Mouse (Mus musculus) brown adipose tissue, adult 24 weeks (tissue): ENCODE measurements around the gene Osbpl11. TPM values are rescaled to one million over a fixed set of nuclear protein-coding genes. Genes with fewer than 3 reads are reported as not detected.
"Not testable (repeated sequence)": the region's sequence is repeated elsewhere in the genome, so short reads cannot be mapped to it uniquely, and the experiment has no call there.

Experiments
- H3K27ac ChIP-seq: fragments of 200-500 bp; replicated peaks from 2 replicates; pipeline ENCODE4 v1.5.1; 2012; ENCODE audit warnings: low read depth, mild to moderate bottlenecking, low read length
- H3K4me1 ChIP-seq: fragments of 200-500 bp; 2 replicates; pipeline ENCODE4 v1.6.1; 2012; ENCODE audit warnings: low read length, mixed read lengths; ENCODE audit not compliant: control insufficient read depth, insufficient read depth, insufficient read length
- H3K4me3 ChIP-seq: fragments of 200-500 bp; 2 replicates; pipeline ENCODE4 v1.5.1; 2012; ENCODE audit warnings: low read depth, mild to moderate bottlenecking, low read length, moderate library complexity; ENCODE audit not compliant: insufficient read depth
- polyA plus RNA-seq: library from polyadenylated mRNA; stranded (reverse); fragments of >200 nt; gene quantifications from 2 replicates; pipeline ENCODE4 v1.2.4, GENCODE M21; 2012; ENCODE audit not compliant: missing spikeins, insufficient read depth, insufficient read length

The Osbpl11 gene
- polyA plus RNA-seq, 1 experiment: 24.1 TPM

DNA sequence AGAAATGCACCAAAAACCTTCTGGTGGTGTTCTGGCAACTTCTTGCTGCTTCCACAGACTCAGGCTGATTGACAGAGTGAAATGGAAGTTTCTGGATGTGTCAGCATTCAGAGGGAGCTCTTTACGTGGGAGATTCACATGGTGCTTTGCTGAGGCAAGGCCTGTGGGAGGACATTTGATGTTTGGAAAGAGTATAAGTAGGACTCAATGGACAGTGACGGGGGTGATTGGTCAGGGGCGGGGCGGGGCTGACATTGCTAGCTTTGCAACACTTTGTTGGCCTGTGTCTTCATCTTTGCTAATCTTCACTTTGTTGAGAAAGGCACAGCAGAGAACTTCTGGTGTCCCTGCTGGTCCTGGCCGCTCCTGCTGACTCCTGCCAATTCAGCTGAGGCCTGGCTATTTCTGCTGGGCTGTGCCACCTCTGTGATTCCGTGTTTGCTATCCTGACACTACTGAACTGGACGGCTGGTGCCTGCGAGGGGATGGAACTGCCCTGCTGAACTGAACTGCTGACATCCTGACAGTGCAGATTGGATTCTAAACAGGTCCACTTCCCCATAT lies 15.3 kb upstream of the Osbpl11 start:
- peak overlapping the region; percentile 61 for H3K27ac ChIP-seq
- 0 out of 2 replicates have a peak overlapping the region, but pooled peaks have one; percentile 21 for H3K4me3 ChIP-seq
- no peaks in the 10 kb centered on the region for H3K4me1 ChIP-seq

DNA sequence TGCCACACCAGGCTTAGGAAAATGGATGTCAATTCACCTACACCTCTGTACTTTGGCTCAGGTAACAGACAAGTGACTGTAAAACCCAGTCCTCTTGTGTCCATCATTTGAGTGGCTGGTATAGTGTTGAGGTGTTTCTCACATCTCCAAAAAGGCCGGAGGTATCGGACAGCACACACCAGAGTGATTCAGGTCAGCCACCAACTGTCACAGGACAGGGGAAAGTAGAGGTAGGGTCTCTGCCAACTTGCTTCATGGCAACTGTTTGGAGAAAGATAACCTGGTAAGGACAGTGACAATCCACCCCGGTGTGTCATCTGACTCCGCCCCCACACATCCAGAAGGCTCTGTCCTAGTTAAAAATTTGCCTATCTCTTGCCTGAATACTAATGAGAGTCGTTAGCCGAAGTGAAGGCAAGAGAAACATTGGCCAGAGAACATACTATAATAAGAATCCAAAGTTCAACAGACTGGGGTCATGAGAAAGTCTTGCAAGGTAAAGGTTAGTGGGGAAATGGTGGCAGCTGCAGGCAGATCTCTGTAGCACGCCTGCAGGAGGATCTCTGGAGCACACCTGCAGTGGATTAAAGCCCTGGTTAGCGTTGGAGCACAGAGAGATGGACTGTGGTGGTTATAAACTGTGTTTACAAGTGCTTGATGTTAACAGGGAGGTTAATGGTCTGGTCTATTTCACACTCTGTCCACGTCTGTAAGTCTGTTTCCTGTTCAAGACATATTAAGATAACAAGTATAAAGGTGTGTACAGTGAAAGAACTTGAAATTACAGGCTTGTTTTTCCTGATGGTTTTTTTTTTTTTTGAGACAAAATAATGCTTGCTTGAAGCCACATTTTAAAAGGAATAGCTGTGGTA lies 13.9 kb upstream of the Osbpl11 start:
- H3K27ac ChIP-seq: peak overlapping the region; percentile 7; the same call in 1 of the 2 replicates
- no peak overlapping the region for H3K4me3 ChIP-seq
- H3K4me1 ChIP-seq: no peaks in the 10 kb centered on the region

- Histone ChIP-seq H3K4me3 (no peak overlapping the region), H3K4me1 (no peaks in the 10 kb centered on the region), H3K27ac (no peak overlapping the region)
Measured at GRCm38 (mm10) chr16:33171800-33172199, 13.1 kb upstream of the Osbpl11 start.

- peaks cover 4% of the 10 kb centered on the region; the same call in 1 of the 2 replicates for H3K4me1 ChIP-seq
- no peak overlapping the region for H3K4me3 ChIP-seq
- no peak overlapping the region for H3K27ac ChIP-seq
Measured at GRCm38 (mm10) chr16:33173151-33173550, 11.7 kb upstream of the Osbpl11 start.

- Histone ChIP-seq H3K4me3 (no peak overlapping the region), H3K27ac (no peak overlapping the region), H3K4me1 (peaks cover 4% of the 10 kb centered on the region; the same call in 1 of the 2 replicates)
Measured at GRCm38 (mm10) chr16:33174695-33175094, 10.2 kb upstream of the Osbpl11 start.

DNA sequence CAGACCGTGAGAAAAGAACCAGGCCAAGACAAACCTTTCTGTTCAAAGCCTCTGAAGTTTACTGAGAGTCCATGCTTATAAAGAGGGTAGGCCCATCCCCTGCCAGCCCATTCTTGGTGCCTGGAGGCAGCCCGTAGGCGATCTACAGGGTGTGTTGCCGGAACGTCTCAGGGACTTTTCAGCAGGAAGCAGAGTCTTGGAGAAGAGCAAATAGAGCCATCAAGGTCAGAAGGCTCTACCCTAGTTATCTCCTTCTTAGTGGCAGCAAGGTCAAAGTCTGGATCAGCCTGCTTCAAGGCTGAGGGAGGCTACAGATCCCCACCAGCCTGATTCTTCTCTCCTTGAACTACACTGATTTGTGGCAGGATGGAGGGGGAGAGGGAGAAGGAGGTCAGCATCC lies 8.0 kb upstream of the Osbpl11 start:
- not testable (repeated sequence) for H3K4me3 ChIP-seq, H3K27ac ChIP-seq, H3K4me1 ChIP-seq

DNA sequence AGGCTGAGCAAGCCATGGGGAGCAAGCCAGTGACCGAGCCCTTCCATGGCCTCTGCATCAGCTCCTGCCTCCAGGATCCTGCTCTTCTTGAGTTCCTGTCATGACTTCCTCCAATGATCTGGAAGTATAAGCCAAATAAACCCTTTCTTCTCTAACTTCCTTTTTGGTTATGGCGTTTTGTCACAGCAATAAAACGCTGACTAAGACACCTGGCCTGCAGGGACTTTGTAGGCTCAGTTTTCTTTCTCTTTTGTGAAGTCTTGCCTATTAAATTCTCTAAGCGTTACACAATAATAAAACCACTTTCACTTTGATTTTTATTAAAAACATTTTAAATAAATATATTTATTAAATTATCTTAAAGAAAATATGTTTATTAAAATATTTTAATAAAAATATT lies 7.1 kb upstream of the Osbpl11 start:
- no peak overlapping the region for H3K4me3 ChIP-seq
- H3K27ac ChIP-seq: peak overlapping the region; percentile 42
- H3K4me1 ChIP-seq: peaks cover 4% of the 10 kb centered on the region; the same call in 1 of the 2 replicates

GRCm38 (mm10) chr16:33178278-33179074 lies 6.4 kb upstream of the Osbpl11 start:
- peak overlapping the region; percentile 30 for H3K4me3 ChIP-seq
- H3K4me1 ChIP-seq: peaks cover 4% of the 10 kb centered on the region; the same call in 1 of the 2 replicates
- peak overlapping the region; percentile 77 for H3K27ac ChIP-seq

GRCm38 (mm10) chr16:33179222-33179621 lies 5.6 kb upstream of the Osbpl11 start:
- Histone ChIP-seq H3K27ac (peak overlapping the region; percentile 77), H3K4me3 (0 out of 2 replicates have a peak overlapping the region, but pooled peaks have one; percentile 30)
- not testable (repeated sequence) for H3K4me1 ChIP-seq

DNA sequence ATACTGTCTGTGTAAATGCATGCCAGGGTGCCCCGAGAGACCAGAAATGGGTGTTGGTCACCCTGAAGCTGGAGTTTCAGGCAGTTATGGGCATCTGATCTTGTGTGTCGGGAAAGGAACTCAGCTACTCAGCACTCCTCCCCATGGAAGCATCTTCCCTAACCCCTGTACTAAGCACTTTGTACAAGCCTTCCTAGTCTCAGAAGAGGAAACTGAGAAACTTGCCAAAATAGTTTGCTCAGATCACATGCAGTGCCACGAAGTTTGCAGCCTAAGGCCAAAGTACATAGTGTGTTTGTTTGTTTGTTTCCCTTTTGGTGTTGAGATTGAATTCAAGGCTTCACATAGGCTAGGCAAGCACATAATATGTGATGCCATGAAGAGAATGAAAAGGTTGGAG lies 5.0 kb upstream of the Osbpl11 start:
- H3K4me3 ChIP-seq: no peak overlapping the region
- H3K4me1 ChIP-seq: peaks cover 4% of the 10 kb centered on the region; the same call in 1 of the 2 replicates
- peak overlapping the region; percentile 53 for H3K27ac ChIP-seq

DNA sequence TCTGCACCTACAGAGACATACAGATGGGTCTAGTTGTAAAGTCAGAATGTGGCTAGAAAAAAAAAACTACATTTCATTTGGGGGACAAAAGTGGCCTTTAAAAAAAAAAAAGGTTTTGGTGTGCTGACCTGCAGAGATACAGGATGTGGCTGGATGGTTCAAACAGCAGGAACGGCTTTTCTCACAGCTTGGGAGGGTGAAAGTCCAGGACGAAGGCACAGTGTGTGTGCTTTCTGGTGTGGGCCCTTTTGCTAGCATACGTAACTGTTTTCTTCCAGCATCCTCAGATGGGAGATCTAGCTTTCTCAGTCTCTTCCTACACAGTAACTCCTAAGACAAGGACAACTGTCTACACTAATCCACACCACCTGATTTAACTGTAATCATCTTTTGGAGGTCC lies 4.1 kb upstream of the Osbpl11 start:
- no peak overlapping the region for H3K27ac ChIP-seq

GRCm38 (mm10) chr16:33185261-33186046 lies 583 bp downstream of the Osbpl11 start:
- peaks cover 16% of the 10 kb centered on the region for H3K4me1 ChIP-seq
- H3K4me3 ChIP-seq: peak overlapping the region; percentile 97
- peak overlapping the region; percentile 94 for H3K27ac ChIP-seq

More for the DNA sequence above, 4.1 kb upstream of the Osbpl11 start:
- Histone ChIP-seq H3K4me1 (peaks cover 4% of the 10 kb centered on the region; the same call in 1 of the 2 replicates), H3K4me3 (no peak overlapping the region)

DNA sequence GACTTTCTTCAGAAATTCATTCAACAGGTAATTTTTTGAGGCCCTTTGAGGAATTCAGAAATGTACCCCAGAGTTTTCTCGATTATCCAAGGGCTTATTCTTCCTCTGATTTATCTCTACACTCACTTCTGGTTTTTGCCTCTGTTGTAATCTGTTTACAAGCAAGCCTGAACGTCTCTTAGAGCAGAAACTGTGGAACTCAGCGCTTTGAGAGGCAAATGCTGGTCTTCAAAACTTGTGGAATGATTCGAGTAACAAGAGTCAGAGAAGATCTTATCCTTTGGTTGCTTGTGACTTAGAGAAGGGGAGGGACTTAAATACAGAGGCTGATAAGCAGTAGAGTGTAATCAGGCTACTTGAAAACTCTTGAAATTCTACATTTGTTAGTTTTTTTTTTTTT lies 1.3 kb downstream of the Osbpl11 start:
- peak overlapping the region; percentile 94 for H3K27ac ChIP-seq
- H3K4me3 ChIP-seq: peak overlapping the region; percentile 97
- peaks cover 18% of the 10 kb centered on the region for H3K4me1 ChIP-seq

DNA sequence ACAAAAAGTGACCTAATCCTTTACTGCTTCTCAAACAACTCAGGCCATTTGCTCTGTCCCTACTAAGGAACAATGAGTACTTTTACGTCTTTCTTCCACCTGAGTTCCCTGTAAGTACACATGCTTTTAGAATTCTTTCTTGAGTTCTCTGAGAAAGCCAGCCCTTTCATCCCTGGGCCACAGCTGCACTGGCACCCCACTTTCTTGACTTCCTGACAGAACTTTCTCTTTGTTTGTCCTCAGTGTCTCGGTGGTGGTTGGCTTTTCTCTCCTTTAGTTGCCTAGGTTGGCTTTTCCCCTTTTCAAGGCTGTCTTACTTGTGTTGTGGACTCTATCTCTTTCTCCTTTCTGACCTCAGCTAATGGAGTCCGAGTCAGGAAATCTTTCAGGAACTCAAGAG lies 3.2 kb downstream of the Osbpl11 start:
- peak overlapping the region; percentile 33 for H3K4me3 ChIP-seq
- peaks cover 24% of the 10 kb centered on the region for H3K4me1 ChIP-seq
- H3K27ac ChIP-seq: peak overlapping the region; percentile 73
